Mouse (Mus musculus) gastrocnemius, postnatal 14 days (tissue): ENCODE data around the gene Abhd16a. TPM values are rescaled to one million over a fixed set of nuclear protein-coding genes. Genes with fewer than 3 reads are reported as not detected.

ENCODE experiments used
- DNase-seq: peaks from one replicate; pipeline ENCODE4 v3.0.0; 2021; ENCODE audit warnings: mixed read lengths
- intact Hi-C: fragments of 180-260 bp; cut with DNase I; formaldehyde crosslinking; loops from one replicate; pipeline ENCODE4 v1.15.1; 2025; ENCODE audit warnings: low total_unique reads
- total RNA-seq, 2 experiments: library from RNA; stranded (reverse); gene quantifications; 2 replicates each; pipeline ENCODE4 v1.2.3; 2021

The Abhd16a gene
- total RNA-seq, 2 experiments from 2014 or later: 52.8 to 58.5 TPM

- DNase-seq: no peak
- intact Hi-C loops: no loop called here
Observed at GRCm38 (mm10) chr17:35133517-35133916, 44.5 kb downstream of the Abhd16a start.

GRCm38 (mm10) chr17:35134801-35135590 lies 45.9 kb downstream of the Abhd16a start, which contains the start of gene Bag6:
TSS of gene Bag6 (plus strand) at chr17:35135178.
- intact Hi-C loops: no loop called here
- DNase-seq: peak; percentile 93

GRCm38 (mm10) chr17:35135591-35136320 lies 46.7 kb downstream of the Abhd16a start:
- no peak for DNase-seq
- intact Hi-C loops: no loop called here

- DNase-seq: no peak
- intact Hi-C loops: no loop called here
Observed at GRCm38 (mm10) chr17:35139269-35139668, 50.2 kb downstream of the Abhd16a start.

- no peak for DNase-seq
- intact Hi-C loops: no loop called here
Observed at GRCm38 (mm10) chr17:35140490-35140996, 51.5 kb downstream of the Abhd16a start.

GRCm38 (mm10) chr17:35141971-35142370 lies 52.9 kb downstream of the Abhd16a start:
- intact Hi-C loops: no loop called here

GRCm38 (mm10) chr17:35146139-35146538 lies 57.1 kb downstream of the Abhd16a start:
- intact Hi-C loops: no loop called here
- no peak for DNase-seq

More at GRCm38 (mm10) chr17:35141971-35142370, 52.9 kb downstream of the Abhd16a start:
- no peak for DNase-seq

GRCm38 (mm10) chr17:35147348-35147747 lies 58.3 kb downstream of the Abhd16a start:
- intact Hi-C loops: no loop called here
- DNase-seq: no peak

GRCm38 (mm10) chr17:35147922-35148639 lies 59.0 kb downstream of the Abhd16a start:
- intact Hi-C loops: no loop called here
- DNase-seq: no peak

- intact Hi-C loops: no loop called here
Observed at GRCm38 (mm10) chr17:35152121-35152520, 63.1 kb downstream of the Abhd16a start.

More at GRCm38 (mm10) chr17:35152121-35152520, 63.1 kb downstream of the Abhd16a start:
- no peak for DNase-seq

Other genes starting within 250 kb of the Abhd16a start
- gene Skiv2l, start 239.1 kb upstream of the Abhd16a start, total RNA-seq: 10 to 100 TPM; 17.4 to 17.8 TPM
- gene Nelfe, start 238.9 kb upstream of the Abhd16a start, total RNA-seq: 10 to 100 TPM in 1 of 2 experiments, 1 to 10 TPM in 1; 9.7 to 13.4 TPM
- gene Cfb, start 226.7 kb upstream of the Abhd16a start, total RNA-seq: 1 to 10 TPM in 1 of 2 experiments, under 1 TPM in 1; 0.75 to 1.9 TPM
- 1 to 10 TPM; 3.4 to 5.1 TPM for gene Zbtb12, start 209.8 kb upstream of the Abhd16a start, total RNA-seq
- gene Gm20547, start 207.2 kb upstream of the Abhd16a start, total RNA-seq: not detected
- gene C2, start 191.0 kb upstream of the Abhd16a start, total RNA-seq: 1 to 10 TPM; 1.8 to 3.1 TPM
- gene Ehmt2, start 190.8 kb upstream of the Abhd16a start, total RNA-seq: 10 to 100 TPM; 29.4 to 32.2 TPM
- under 1 TPM in 1 of 2 experiments, not detected in 1; 0.09 TPM for gene Slc44a4, start 174.8 kb upstream of the Abhd16a start, total RNA-seq
- gene Neu1, start 158.0 kb upstream of the Abhd16a start, total RNA-seq: 1 to 10 TPM; 8.0 to 8.3 TPM
- gene Hspa1b, start 130.0 kb upstream of the Abhd16a start, total RNA-seq: 1 to 10 TPM; 2.6 to 5.9 TPM
- gene Gm20481, start 119.4 kb upstream of the Abhd16a start, total RNA-seq: not detected
- 1 to 10 TPM; 3.8 to 6.8 TPM for gene Hspa1a, start 117.1 kb upstream of the Abhd16a start, total RNA-seq
- gene Hspa1l, start 116.6 kb upstream of the Abhd16a start, total RNA-seq: 10 to 100 TPM; 11.6 to 14.8 TPM
- gene Lsm2, start 107.4 kb upstream of the Abhd16a start, total RNA-seq: 10 to 100 TPM; 19.5 to 20.1 TPM
- 10 to 100 TPM; 26.8 to 29.2 TPM for gene Vars, start 88.3 kb upstream of the Abhd16a start, total RNA-seq
- gene Vwa7, start 72.7 kb upstream of the Abhd16a start, total RNA-seq: 1 to 10 TPM; 3.7 to 3.9 TPM
- gene Sapcd1, start 61.2 kb upstream of the Abhd16a start, total RNA-seq: 1 to 10 TPM in 1 of 2 experiments, under 1 TPM in 1; 0.38 to 1.5 TPM
- under 1 TPM; 0.84 to 0.94 TPM for gene Msh5, start 42.5 kb upstream of the Abhd16a start, total RNA-seq
- gene Clic1, start 39.3 kb upstream of the Abhd16a start, total RNA-seq: 10 to 100 TPM; 28.3 to 32.5 TPM
- 10 to 100 TPM; 23.4 to 32.2 TPM for gene Ddah2, start 30.2 kb upstream of the Abhd16a start, total RNA-seq
- gene Ly6g6c, start 23.9 kb upstream of the Abhd16a start, total RNA-seq: not detected
- not detected for gene Mpig6b, start 23.1 kb upstream of the Abhd16a start, total RNA-seq
- not detected for gene Ly6g6e, start 12.4 kb upstream of the Abhd16a start, total RNA-seq
- under 1 TPM; 0.64 TPM for gene Ly6g6d, start 11.2 kb upstream of the Abhd16a start, total RNA-seq
- not detected for gene Ly6g6f, start 3.7 kb upstream of the Abhd16a start, total RNA-seq
- not detected for gene Ly6g5c, start 19.0 kb downstream of the Abhd16a start, total RNA-seq
- gene Ly6g5b, start 26.2 kb downstream of the Abhd16a start, total RNA-seq: under 1 TPM; 0.27 to 0.37 TPM
- gene Gpank1, start 32.2 kb downstream of the Abhd16a start, total RNA-seq: 1 to 10 TPM; 7.0 to 7.9 TPM
- gene Csnk2b, start 32.8 kb downstream of the Abhd16a start, total RNA-seq: 100 to 1,000 TPM; 156 to 166 TPM
- 10 to 100 TPM; 14.4 to 16.1 TPM for gene D17H6S53E, start 37.1 kb downstream of the Abhd16a start, total RNA-seq
- gene Apom, start 42.8 kb downstream of the Abhd16a start, total RNA-seq: not detected
- 100 to 1,000 TPM; 193 to 200 TPM for gene Bag6, start 45.9 kb downstream of the Abhd16a start, total RNA-seq
- gene Prrc2a, start 75.6 kb downstream of the Abhd16a start, total RNA-seq: 100 to 1,000 TPM; 102 to 118 TPM
- gene Aif1, start 86.8 kb downstream of the Abhd16a start, total RNA-seq: under 1 TPM; 0.71 to 0.90 TPM
- gene Lst1, start 99.2 kb downstream of the Abhd16a start, total RNA-seq: 1 to 10 TPM; 1.5 to 2.8 TPM
- gene Ltb, start 105.2 kb downstream of the Abhd16a start, total RNA-seq: under 1 TPM in 1 of 2 experiments, not detected in 1; 0.31 TPM
- under 1 TPM; 0.24 to 0.68 TPM for gene Tnf, start 112.7 kb downstream of the Abhd16a start, total RNA-seq
- gene Lta, start 116.1 kb downstream of the Abhd16a start, total RNA-seq: under 1 TPM; 0.42 to 0.78 TPM
- gene Gm16181, start 131.6 kb downstream of the Abhd16a start, total RNA-seq: not detected
- 1 to 10 TPM; 2.3 to 2.7 TPM for gene Atp6v1g2, start 144.4 kb downstream of the Abhd16a start, total RNA-seq
- gene Nfkbil1, start 146.5 kb downstream of the Abhd16a start, total RNA-seq: 1 to 10 TPM; 7.6 to 7.9 TPM
- gene Ddx39b, start 152.5 kb downstream of the Abhd16a start, total RNA-seq: 100 to 1,000 TPM in 1 of 2 experiments, 10 to 100 TPM in 1; 85.3 to 103 TPM
- gene H2-D1, start 173.5 kb downstream of the Abhd16a start, total RNA-seq: 10 to 100 TPM; 34.3 to 40.7 TPM
- gene H2-Q1, start 231.1 kb downstream of the Abhd16a start, total RNA-seq: under 1 TPM; 0.18 to 0.47 TPM